In the genomic region with DNA sequence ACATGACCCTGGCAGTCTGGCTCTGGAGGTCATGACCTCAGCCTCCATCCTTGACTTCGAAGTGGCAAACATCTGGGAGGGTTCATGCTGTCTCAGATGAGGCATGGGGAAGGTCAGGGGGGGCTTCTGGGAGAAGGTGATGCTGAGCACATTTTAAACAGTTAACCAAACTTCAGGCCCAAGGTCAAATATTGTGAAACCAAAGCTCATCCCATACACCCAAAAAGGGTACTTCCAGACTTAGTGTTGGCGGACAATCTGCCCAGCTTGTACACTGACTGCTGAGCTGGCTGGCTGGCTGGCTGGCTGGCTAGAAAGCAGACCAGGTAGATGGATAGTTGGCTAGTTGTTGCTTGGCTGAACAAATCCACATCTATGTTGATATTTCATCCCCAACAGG, we compare ENCODE assay signal across 35 mouse cellular contexts. TPM values are rescaled to one million over a fixed set of nuclear protein-coding genes. Genes with fewer than 3 reads are reported as not detected.
"Had no signal": no experiment of that assay in that cellular context is flagged by ENCODE, and none has a peak within 500 bp of the region (broad histone marks: within the 10 kb centered on the region; RNA-seq: fewer than 3 reads in every experiment).

No protein-coding gene starts in this region.

- H3K4me3 ChIP-seq: left cerebral cortex, adult 2 months; limb, embryonic 10.5 days; limb, embryonic 12.5 days; limb, embryonic 13.5 days; limb, embryonic 15.5 days; liver, embryonic 12.5 days; liver, embryonic 13.5 days; liver, embryonic 15.5 days; lung, embryonic 15.5 days; megakaryocyte, embryonic 14.5 days; midbrain, embryonic 10.5 days; midbrain, embryonic 12.5 days; midbrain, embryonic 13.5 days; midbrain, embryonic 15.5 days; myocyte had no signal

- H3K36me3 ChIP-seq: limb, embryonic 10.5 days; limb, embryonic 12.5 days; limb, embryonic 13.5 days; limb, embryonic 15.5 days; liver, embryonic 12.5 days; liver, embryonic 13.5 days; liver, embryonic 15.5 days; lung, embryonic 15.5 days; midbrain, embryonic 10.5 days; midbrain, embryonic 12.5 days; midbrain, embryonic 13.5 days; midbrain, embryonic 15.5 days had no signal

- H3K27ac ChIP-seq: left cerebral cortex, adult 2 months; limb, embryonic 10.5 days; limb, embryonic 12.5 days; limb, embryonic 13.5 days; limb, embryonic 15.5 days; liver, embryonic 12.5 days; liver, embryonic 13.5 days; liver, embryonic 14.5 days; liver, embryonic 15.5 days; lung, embryonic 15.5 days; macrophage; midbrain, embryonic 10.5 days; midbrain, embryonic 12.5 days; midbrain, embryonic 13.5 days; midbrain, embryonic 15.5 days had no signal

- H3K27me3 ChIP-seq: limb, embryonic 12.5 days; limb, embryonic 13.5 days; limb, embryonic 15.5 days; liver, embryonic 15.5 days; lung, embryonic 15.5 days; midbrain, embryonic 13.5 days; midbrain, embryonic 15.5 days had no signal

- H3K9ac ChIP-seq: limb, embryonic 12.5 days; limb, embryonic 13.5 days; limb, embryonic 15.5 days; liver, embryonic 12.5 days; liver, embryonic 13.5 days; liver, embryonic 14.5 days; liver, embryonic 15.5 days; liver, postnatal 0 days; lung, embryonic 14.5 days; lung, embryonic 15.5 days; midbrain, embryonic 12.5 days; midbrain, embryonic 13.5 days; midbrain, embryonic 15.5 days had no signal

- H3K4me2 ChIP-seq: limb, embryonic 12.5 days; limb, embryonic 13.5 days; limb, embryonic 15.5 days; liver, embryonic 12.5 days; liver, embryonic 13.5 days; liver, embryonic 15.5 days; lung, embryonic 14.5 days; lung, embryonic 15.5 days; midbrain, embryonic 11.5 days; midbrain, embryonic 12.5 days; midbrain, embryonic 13.5 days; midbrain, embryonic 15.5 days had no signal

- DNase-seq: left cerebral cortex, postnatal 4 days; liver; liver, embryonic 13.5 days; liver, postnatal 0 days; lung, adult 18-20 months; lung, adult 2 months; lung, embryonic 14.5 days; lung, postnatal 10 days; lung, postnatal 14 days; lung, postnatal 36 days; lung, postnatal 4 days; midbrain, embryonic 14.5 days had no signal

- H3K4me1 ChIP-seq: limb, embryonic 12.5 days; limb, embryonic 13.5 days; limb, embryonic 15.5 days; liver, embryonic 12.5 days; liver, embryonic 13.5 days; liver, embryonic 15.5 days; lung, embryonic 15.5 days; megakaryocyte, embryonic 14.5 days; midbrain, embryonic 10.5 days; midbrain, embryonic 12.5 days; midbrain, embryonic 13.5 days; midbrain, embryonic 15.5 days had no signal

- H3K9me3 ChIP-seq: limb, embryonic 10.5 days; limb, embryonic 12.5 days; limb, embryonic 13.5 days; limb, embryonic 15.5 days; liver, embryonic 12.5 days; liver, embryonic 13.5 days; liver, embryonic 15.5 days; lung, embryonic 15.5 days; megakaryocyte, embryonic 14.5 days; midbrain, embryonic 12.5 days; midbrain, embryonic 15.5 days had no signal

- ATAC-seq: liver, embryonic 12.5 days; lung, postnatal 0 days; midbrain, embryonic 13.5 days; midbrain, embryonic 15.5 days; midbrain, embryonic 16.5 days had no signal

RNA-seq across cellular contexts. Expression of a gene that starts 29.6 kb away (rescaled TPM):
- total RNA-seq: megakaryocyte progenitor cell, adult 5-6 weeks; megakaryocyte, adult 5-6 weeks; megakaryocyte-erythroid progenitor cell, adult 5-6 weeks; monocyte, adult 5-6 weeks had no signal
- polyA plus RNA-seq: lung, embryonic 14.5 days had no signal
